Mouse (Mus musculus): ENCODE data around the gene Plekha4. TPM values are rescaled to one million over a fixed set of nuclear protein-coding genes. Genes with fewer than 3 reads are reported as not detected.

The Plekha4 gene
- polyA plus RNA-seq, 1 experiment, result 4.6 TPM

DNA sequence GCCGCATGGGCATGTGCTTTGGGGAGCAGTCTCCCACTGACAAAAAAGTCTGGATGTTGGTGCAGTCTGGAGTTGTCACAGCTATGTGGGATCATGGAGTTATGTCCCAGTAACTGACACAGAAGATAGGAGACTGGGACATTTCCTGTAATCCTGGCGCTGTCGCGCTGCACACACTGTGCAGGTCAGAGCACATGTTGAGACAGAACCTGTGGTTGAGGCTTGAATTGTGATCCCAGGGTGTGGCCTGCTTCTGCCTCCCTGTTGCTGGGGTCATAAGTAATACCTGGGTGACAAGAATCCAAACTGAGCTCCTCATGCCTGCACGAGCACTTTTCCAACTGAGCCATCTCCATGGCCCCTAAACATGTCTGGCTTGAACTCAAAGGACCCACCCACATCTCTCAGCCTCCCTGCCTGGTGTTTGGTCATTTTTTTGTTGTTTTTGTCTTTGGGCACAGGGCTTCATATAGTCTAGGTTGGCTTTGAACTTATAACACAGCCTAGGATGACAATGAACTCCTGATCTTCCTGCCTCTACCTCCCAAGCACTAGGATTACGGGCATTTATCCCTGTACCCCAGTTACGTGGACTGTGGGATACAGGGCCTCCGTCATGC lies 33.8 kb upstream of the Plekha4 start:
- H3K4me3 ChIP-seq (ENCODE audit: insufficient read depth, low read depth, low read length), result no peak overlapping the region
- no peaks in the 10 kb centered on the region; the same call in 1 of the 2 replicates for H3K36me3 ChIP-seq (ENCODE audit: control insufficient read depth, insufficient read depth, low read length)
- 95% methylated on average over 8 of the region's 8 CpGs for WGBS
- DNase-seq, result no peak
- no peaks in the 10 kb centered on the region for H3K27me3 ChIP-seq (replicated peaks; ENCODE audit: control insufficient read depth, insufficient read depth, low read length)
- H3K27ac ChIP-seq (ENCODE audit: insufficient read depth, low read depth, low read length), result no peak overlapping the region
- TF ChIP-seq POLR2A (IDR thresholded peaks at IDR 0.05; ENCODE audit: low read depth, low read length), result no peak
- TF ChIP-seq CTCF (conservative IDR thresholded peaks at IDR 0.05; ENCODE audit: insufficient read depth, insufficient read length, low read depth, low read length), result no peak
- peaks cover 10% of the 10 kb centered on the region for H3K4me1 ChIP-seq (ENCODE audit: control insufficient read depth, insufficient read depth, low read length)

DNA sequence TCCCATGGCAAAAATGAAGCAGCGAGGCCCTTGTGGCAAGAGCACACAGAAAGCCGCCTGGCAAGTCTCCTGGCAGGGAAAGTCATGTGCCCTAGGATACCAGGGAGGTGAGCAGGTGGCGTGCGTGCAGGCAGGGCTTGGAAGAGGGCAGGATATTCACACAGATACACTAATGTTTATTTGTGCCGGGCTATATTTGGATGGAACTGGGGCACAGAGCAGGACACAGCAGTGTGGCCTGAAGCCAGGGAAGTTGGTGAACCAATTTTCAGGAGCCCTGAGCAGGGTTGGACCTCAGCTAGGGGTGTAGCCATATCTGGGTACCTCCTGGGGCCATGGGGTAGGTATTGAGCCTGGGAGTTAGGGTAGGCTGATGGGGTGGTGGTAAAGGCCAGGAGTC lies 33.2 kb upstream of the Plekha4 start:
- peaks cover 10% of the 10 kb centered on the region for H3K4me1 ChIP-seq (ENCODE audit: control insufficient read depth, insufficient read depth, low read length)
- H3K27me3 ChIP-seq (replicated peaks; ENCODE audit: control insufficient read depth, insufficient read depth, low read length), result no peaks in the 10 kb centered on the region
- H3K27ac ChIP-seq (ENCODE audit: insufficient read depth, low read depth, low read length), result no peak overlapping the region
- DNase-seq, result no peak
- WGBS, result 74% methylated on average over 5 of the region's 5 CpGs
- no peak overlapping the region for H3K4me3 ChIP-seq (ENCODE audit: insufficient read depth, low read depth, low read length)
- TF ChIP-seq POLR2A (IDR thresholded peaks at IDR 0.05; ENCODE audit: low read depth, low read length), result no peak
- no peak for TF ChIP-seq CTCF (conservative IDR thresholded peaks at IDR 0.05; ENCODE audit: insufficient read depth, insufficient read length, low read depth, low read length)
- H3K36me3 ChIP-seq (ENCODE audit: control insufficient read depth, insufficient read depth, low read length), result no peaks in the 10 kb centered on the region; the same call in 1 of the 2 replicates

DNA sequence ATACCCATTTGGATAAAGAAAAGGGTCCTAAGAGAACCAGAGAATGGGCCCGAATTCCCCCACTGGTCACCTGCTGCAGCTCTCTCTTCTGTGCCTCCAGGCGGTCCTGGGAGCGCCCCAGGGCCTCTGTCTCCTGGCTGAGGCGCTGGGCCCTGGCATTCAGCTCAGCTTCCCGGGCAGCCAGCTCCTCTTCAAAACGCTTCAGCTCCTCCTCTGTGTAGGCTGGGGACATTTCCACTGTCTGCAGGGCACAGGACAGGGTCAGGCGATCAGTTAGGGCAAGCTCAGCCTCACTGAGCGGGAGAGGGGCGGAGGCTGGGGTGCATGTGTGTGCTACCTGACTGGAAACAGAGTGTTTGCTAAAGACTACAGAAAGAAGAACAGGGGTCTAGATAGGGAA lies 31.6 kb upstream of the Plekha4 start:
- 85% methylated on average over 9 of the region's 9 CpGs for WGBS
- TF ChIP-seq CTCF (conservative IDR thresholded peaks at IDR 0.05; ENCODE audit: insufficient read depth, insufficient read length, low read depth, low read length) (no peak), POLR2A (IDR thresholded peaks at IDR 0.05; ENCODE audit: low read depth, low read length) (no peak)
- no peak for DNase-seq
- H3K4me1 ChIP-seq (ENCODE audit: control insufficient read depth, insufficient read depth, low read length), result peaks cover 4% of the 10 kb centered on the region; the same call in 1 of the 2 replicates
- H3K27me3 ChIP-seq (replicated peaks; ENCODE audit: control insufficient read depth, insufficient read depth, low read length), result no peaks in the 10 kb centered on the region
- no peak overlapping the region for H3K4me3 ChIP-seq (ENCODE audit: insufficient read depth, low read depth, low read length)
- H3K27ac ChIP-seq (ENCODE audit: insufficient read depth, low read depth, low read length), result no peak overlapping the region
- H3K36me3 ChIP-seq (ENCODE audit: control insufficient read depth, insufficient read depth, low read length), result no peaks in the 10 kb centered on the region; the same call in 1 of the 2 replicates

- Histone ChIP-seq H3K4me1 (ENCODE audit: control insufficient read depth, insufficient read depth, low read length) (no peaks in the 10 kb centered on the region), H3K4me3 (ENCODE audit: insufficient read depth, low read depth, low read length) (no peak overlapping the region), H3K36me3 (ENCODE audit: control insufficient read depth, insufficient read depth, low read length) (no peaks in the 10 kb centered on the region; the same call in 1 of the 2 replicates), H3K27ac (ENCODE audit: insufficient read depth, low read depth, low read length) (no peak overlapping the region), H3K27me3 (replicated peaks; ENCODE audit: control insufficient read depth, insufficient read depth, low read length) (no peaks in the 10 kb centered on the region)
- no peak for DNase-seq
- no peak for TF ChIP-seq POLR2A (IDR thresholded peaks at IDR 0.05; ENCODE audit: low read depth, low read length)
- TF ChIP-seq CTCF (conservative IDR thresholded peaks at IDR 0.05; ENCODE audit: insufficient read depth, insufficient read length, low read depth, low read length), result no peak
- 98% methylated on average over 6 of the region's 6 CpGs for WGBS
These were observed 27.7 kb upstream of the Plekha4 start for GRCm38 (mm10) chr7:45498427-45498826.

DNA sequence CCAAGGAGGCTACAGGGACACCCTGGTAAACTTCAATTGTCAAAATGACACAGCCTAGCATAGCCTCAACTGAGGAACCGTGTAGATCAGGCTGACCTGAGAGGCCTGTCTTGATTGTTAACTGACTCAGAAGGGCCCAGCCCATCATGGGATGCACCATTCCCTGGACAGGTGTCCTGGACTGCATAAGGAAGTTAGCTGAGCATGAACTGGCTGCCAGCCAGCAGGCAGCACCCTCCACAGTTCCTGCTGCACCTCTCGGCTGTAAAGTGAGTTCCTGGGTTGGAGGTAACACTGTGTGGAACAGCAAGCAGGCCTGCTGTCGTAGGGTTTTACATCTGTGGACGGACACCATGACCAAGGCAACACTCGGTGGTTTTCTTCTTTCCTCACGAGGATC lies 18.5 kb upstream of the Plekha4 start:
- Histone ChIP-seq H3K27me3 (replicated peaks; ENCODE audit: control insufficient read depth, insufficient read depth, low read length) (no peaks in the 10 kb centered on the region), H3K4me1 (ENCODE audit: control insufficient read depth, insufficient read depth, low read length) (peaks cover 15% of the 10 kb centered on the region), H3K27ac (ENCODE audit: insufficient read depth, low read depth, low read length) (no peak overlapping the region), H3K36me3 (ENCODE audit: control insufficient read depth, insufficient read depth, low read length) (no peaks in the 10 kb centered on the region; the same call in 1 of the 2 replicates), H3K4me3 (ENCODE audit: insufficient read depth, low read depth, low read length) (no peak overlapping the region)
- WGBS, result 73% methylated on average over 6 of the region's 6 CpGs
- peak; percentile 48 for DNase-seq
- no peak for TF ChIP-seq POLR2A (IDR thresholded peaks at IDR 0.05; ENCODE audit: low read depth, low read length)
- TF ChIP-seq CTCF (conservative IDR thresholded peaks at IDR 0.05; ENCODE audit: insufficient read depth, insufficient read length, low read depth, low read length), result no peak

GRCm38 (mm10) chr7:45508561-45508960 lies 17.6 kb upstream of the Plekha4 start:
- 71% methylated on average over 6 of the region's 6 CpGs for WGBS

DNA sequence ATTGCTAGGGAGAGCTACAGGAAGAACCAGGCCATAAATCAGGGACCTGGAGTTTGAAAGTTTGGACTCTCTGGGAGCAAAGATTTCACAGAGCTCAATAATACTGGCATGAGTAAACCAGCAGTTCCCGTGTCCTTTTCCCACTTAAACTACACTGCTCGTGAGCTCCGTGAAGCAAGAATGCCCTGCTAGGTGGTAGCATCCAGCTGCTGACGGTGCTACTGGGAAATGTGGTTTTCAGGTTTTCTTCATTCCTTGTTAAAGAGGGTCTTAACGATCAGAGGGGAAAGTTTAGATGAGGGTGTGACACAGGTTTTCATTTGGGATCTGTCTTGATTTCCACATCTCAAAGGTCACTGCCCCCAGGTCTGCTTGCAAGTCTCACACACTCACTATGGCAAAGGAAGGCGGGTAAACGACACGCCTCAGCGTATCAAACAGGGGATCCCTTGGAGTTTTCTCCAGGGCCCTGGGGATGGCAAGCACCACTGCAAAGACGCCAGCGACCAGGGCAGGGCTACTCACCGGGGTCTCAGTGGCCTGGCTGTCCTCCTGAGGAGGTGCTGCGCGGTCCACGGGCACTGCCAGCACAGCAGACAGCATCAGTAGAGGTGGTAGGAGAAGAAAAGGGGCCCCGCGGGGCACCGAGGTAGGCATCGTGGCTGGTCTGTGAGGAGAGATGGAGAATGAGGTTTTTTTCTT lies 16.8 kb upstream of the Plekha4 start:
- H3K4me1 ChIP-seq (ENCODE audit: control insufficient read depth, insufficient read depth, low read length), result peaks cover 15% of the 10 kb centered on the region
- peak overlapping the region; percentile 79; the same call in 1 of the 2 replicates for H3K27ac ChIP-seq (ENCODE audit: insufficient read depth, low read depth, low read length)
- TF ChIP-seq CTCF (conservative IDR thresholded peaks at IDR 0.05; ENCODE audit: insufficient read depth, insufficient read length, low read depth, low read length) (no peak), POLR2A (IDR thresholded peaks at IDR 0.05; ENCODE audit: low read depth, low read length) (no peak)
- WGBS, result 13% methylated on average over 19 of the region's 19 CpGs
- DNase-seq, result peak; percentile 23
- peak overlapping the region; percentile 90 for H3K4me3 ChIP-seq (ENCODE audit: insufficient read depth, low read depth, low read length)
- H3K36me3 ChIP-seq (ENCODE audit: control insufficient read depth, insufficient read depth, low read length), result no peaks in the 10 kb centered on the region
- H3K27me3 ChIP-seq (replicated peaks; ENCODE audit: control insufficient read depth, insufficient read depth, low read length), result no peaks in the 10 kb centered on the region

More at GRCm38 (mm10) chr7:45508561-45508960, 17.6 kb upstream of the Plekha4 start:
- DNase-seq, result no peak
- no peak overlapping the region for H3K27ac ChIP-seq (ENCODE audit: insufficient read depth, low read depth, low read length)
- H3K27me3 ChIP-seq (replicated peaks; ENCODE audit: control insufficient read depth, insufficient read depth, low read length), result no peaks in the 10 kb centered on the region
- no peak overlapping the region for H3K4me3 ChIP-seq (ENCODE audit: insufficient read depth, low read depth, low read length)
- H3K4me1 ChIP-seq (ENCODE audit: control insufficient read depth, insufficient read depth, low read length), result peaks cover 15% of the 10 kb centered on the region
- H3K36me3 ChIP-seq (ENCODE audit: control insufficient read depth, insufficient read depth, low read length), result no peaks in the 10 kb centered on the region
- no peak for TF ChIP-seq POLR2A (IDR thresholded peaks at IDR 0.05; ENCODE audit: low read depth, low read length)
- TF ChIP-seq CTCF (conservative IDR thresholded peaks at IDR 0.05; ENCODE audit: insufficient read depth, insufficient read length, low read depth, low read length), result no peak

Measured in kidney, adult 2 months (tissue).